Mouse (Mus musculus) gastrocnemius, adult 2 months (tissue): ENCODE measurements around the gene Nop14. TPM values are rescaled to one million over a fixed set of nuclear protein-coding genes. Genes with fewer than 3 reads are reported as not detected.
"Not testable (repeated sequence)": the region's sequence is repeated elsewhere in the genome, so short reads cannot be mapped to it uniquely, and the experiment has no call there.

Experiments used
- DNase-seq: peaks from one replicate; pipeline ENCODE4 v3.0.0; 2022
- H3K27ac ChIP-seq: fragments of 200-600 bp; 2 replicates; pipeline ENCODE4 v1.8.1; 2022; ENCODE audit warnings: mild to moderate bottlenecking
- H3K4me3 ChIP-seq: fragments of 200-600 bp; 2 replicates; pipeline ENCODE4 v1.8.1; 2022; ENCODE audit warnings: mild to moderate bottlenecking, moderate library complexity
- CTCF ChIP-seq: fragments of 200-600 bp; IDR thresholded peaks from 2 replicates; pipeline ENCODE4 v1.8.1; 2022; ENCODE audit warnings: antibody characterized with exemption, mild to moderate bottlenecking, moderate library complexity
- intact Hi-C: fragments of 180-260 bp; cut with DNase I; formaldehyde crosslinking; loops from one replicate; pipeline ENCODE4 v1.15.1; 2025
- total RNA-seq, 2 experiments: library from RNA; stranded (reverse); gene quantifications; 2 replicates each; pipeline ENCODE4 v1.2.3; 2021

The Nop14 gene
- total RNA-seq, 2 experiments from 2014 or later = 14.6 to 15.2 TPM

- intact Hi-C loops = no loop called here
- Histone ChIP-seq H3K4me3 (no peak overlapping the region), H3K27ac (no peak overlapping the region)
- no peak for DNase-seq
- TF ChIP-seq CTCF = no peak
Observed at GRCm38 (mm10) chr5:34604576-34604975, 55.4 kb downstream of the Nop14 start.

DNA sequence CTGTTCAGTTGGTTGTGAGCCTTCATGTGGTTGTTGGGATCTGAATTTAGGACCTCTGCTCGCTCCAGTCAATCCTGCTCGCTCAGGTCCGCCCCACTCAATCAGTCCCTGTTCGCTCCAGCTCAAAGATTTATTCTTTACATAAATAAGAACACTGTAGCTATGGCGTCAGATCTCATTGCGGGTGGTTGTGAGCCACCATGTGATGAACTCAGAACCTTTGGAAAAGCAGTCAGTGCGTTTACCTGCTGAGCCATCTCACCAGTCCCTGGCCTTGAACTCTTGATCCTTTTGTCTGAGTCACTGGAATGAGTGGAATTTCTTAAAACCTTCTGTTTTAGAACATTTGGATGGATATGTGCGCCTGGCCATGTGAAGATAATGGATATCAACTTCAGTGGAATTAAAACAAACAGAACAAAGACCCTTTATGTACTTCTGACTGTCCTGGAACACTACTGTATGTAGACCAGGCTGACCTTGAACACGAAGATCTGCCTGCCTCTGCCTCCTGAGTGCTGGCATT, 66.7 kb downstream of the Nop14 start:
- intact Hi-C loops = no loop called here
- DNase-seq = no peak
- Histone ChIP-seq H3K27ac (no peak overlapping the region), H3K4me3 (no peak overlapping the region)
- TF ChIP-seq CTCF = no peak

DNA sequence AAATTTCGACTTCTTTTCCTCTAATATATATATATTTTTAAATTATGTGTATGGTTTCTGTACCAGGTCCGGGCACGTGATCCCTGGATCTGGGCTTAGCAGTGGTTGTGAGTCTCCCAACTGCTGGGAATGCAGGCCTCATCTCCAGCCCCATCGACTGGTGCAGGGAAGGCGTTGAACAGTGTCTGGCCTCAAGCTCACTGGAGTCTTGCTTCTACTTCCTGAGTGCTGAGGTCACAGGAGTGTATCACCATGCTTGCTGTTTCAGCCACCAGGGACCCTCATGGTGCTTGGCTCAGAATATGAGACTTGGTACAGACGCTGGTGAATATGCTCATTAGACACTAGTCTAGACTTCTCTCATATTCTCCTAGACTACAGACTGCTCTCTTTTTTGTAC, 67.3 kb downstream of the Nop14 start:
- H3K4me3 ChIP-seq = no peak overlapping the region
- TF ChIP-seq CTCF = no peak
- DNase-seq = no peak
- intact Hi-C loops = no loop called here
- no peak overlapping the region for H3K27ac ChIP-seq

- DNase-seq, H3K4me3 ChIP-seq, H3K27ac ChIP-seq, intact Hi-C loops: not testable (repeated sequence)
Observed at GRCm38 (mm10) chr5:34592224-34592623, 67.7 kb downstream of the Nop14 start.

GRCm38 (mm10) chr5:34591388-34592004, 68.5 kb downstream of the Nop14 start:
- intact Hi-C loops = no loop called here
- TF ChIP-seq CTCF = no peak
- no peak for DNase-seq
- peak overlapping the region; percentile 40 for H3K27ac ChIP-seq
- H3K4me3 ChIP-seq = no peak overlapping the region

GRCm38 (mm10) chr5:34590702-34591101, 69.2 kb downstream of the Nop14 start:
- peak overlapping the region; percentile 40; the same call in 1 of the 2 replicates for H3K27ac ChIP-seq
- intact Hi-C loops = no loop called here
- no peak for TF ChIP-seq CTCF
- no peak for DNase-seq
- no peak overlapping the region for H3K4me3 ChIP-seq

DNA sequence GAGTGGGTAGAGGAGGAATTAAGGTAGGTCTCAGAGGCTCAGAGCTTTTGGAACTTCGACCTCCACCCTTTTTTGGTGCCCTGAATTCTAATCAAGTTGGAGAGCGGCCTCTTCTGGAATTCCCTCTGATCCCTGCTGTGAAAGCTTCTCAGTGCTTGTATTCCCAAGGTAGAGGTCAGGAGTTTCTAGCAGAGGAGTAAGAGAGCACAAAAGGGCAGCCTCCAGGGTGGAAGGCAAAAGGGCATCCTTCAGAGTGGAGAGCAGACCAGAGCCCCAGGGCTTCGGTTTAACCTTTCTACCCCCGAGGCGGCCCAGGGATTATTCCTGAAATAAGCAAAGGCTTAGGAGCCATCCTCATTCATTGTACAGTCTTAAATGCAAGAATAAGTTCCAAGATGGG, 69.9 kb downstream of the Nop14 start:
- Histone ChIP-seq H3K27ac (0 out of 2 replicates have a peak overlapping the region, but pooled peaks have one; percentile 24), H3K4me3 (no peak overlapping the region)
- no peak for TF ChIP-seq CTCF
- no peak for DNase-seq
- intact Hi-C loops = no loop called here

Other genes starting within 250 kb of the Nop14 start
- gene Tnip2, start 146.2 kb downstream of the Nop14 start, total RNA-seq = 1 to 10 TPM; 2.3 to 3.0 TPM
- gene Sh3bp2, start 134.3 kb downstream of the Nop14 start, total RNA-seq = 1 to 10 TPM in 1 of 2 experiments, under 1 TPM in 1; 0.98 to 7.7 TPM
- gene Add1, start 86.5 kb downstream of the Nop14 start, total RNA-seq = 10 to 100 TPM; 72.3 to 74.9 TPM
- 1 to 10 TPM; 4.2 to 6.4 TPM for gene Mfsd10, start 22.9 kb downstream of the Nop14 start, total RNA-seq
- 1 to 10 TPM; 1.0 to 4.2 TPM for gene Grk4, start 231 bp upstream of the Nop14 start, total RNA-seq
- 1 to 10 TPM; 7.2 to 9.9 TPM for gene Htt, start 101.6 kb upstream of the Nop14 start, total RNA-seq
- 1 to 10 TPM in 1 of 2 experiments, under 1 TPM in 1; 0.33 to 1.1 TPM for gene Msantd1, start 247.9 kb upstream of the Nop14 start, total RNA-seq